Mouse (Mus musculus): ENCODE measurements at regions not wholly inside any gene's neighbourhood (a gene's known extent, or its start where the extent isn't known, plus 50 kb on each side); places are given as distances from the start of the nearest gene placed in this dataset.

GRCm38 (mm10) chr15:69576742-69577141 is 3076.0 kb upstream of the Lrrc6 start:
- TF ChIP-seq EP300 (IDR thresholded peaks at IDR 0.05; ENCODE audit: insufficient read depth, low read depth, low read length) (no peak), CTCF (IDR thresholded peaks at IDR 0.05) (no peak), POLR2A (IDR thresholded peaks at IDR 0.05; ENCODE audit: insufficient read depth, low read depth, low read length) (no peak)

Data from heart, adult 2 months (tissue).